Mouse (Mus musculus): ENCODE data around the gene Lmntd1. TPM values are rescaled to one million over a fixed set of nuclear protein-coding genes. Genes with fewer than 3 reads are reported as not detected.

Lmntd1 gene
- 0.91 TPM for polyA plus RNA-seq (2014; fragmentation: Illumina TruSeq; extraction: RNeasy Lipid Tissue Mini Kit (QIAGEN cat#74804))

DNA sequence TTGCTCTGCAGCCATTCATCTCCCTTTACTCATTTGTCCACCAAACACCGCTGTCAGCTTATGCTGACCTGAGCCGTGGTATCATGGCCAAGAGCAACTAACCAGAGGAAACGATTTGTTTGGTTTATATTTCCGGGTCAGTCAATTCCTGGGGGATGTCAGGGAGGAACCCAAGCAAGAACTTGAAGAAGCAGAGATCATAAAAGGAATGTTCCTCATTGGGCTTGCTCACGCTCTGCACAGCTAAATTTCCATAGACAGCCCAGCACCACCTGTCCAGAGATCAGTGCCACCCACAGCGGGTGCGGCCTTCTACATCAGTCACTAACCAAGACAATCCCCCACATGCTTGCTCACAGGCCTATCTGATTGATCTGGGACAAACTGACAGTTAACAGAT lies at the start of gene Lmntd1:
TSS of gene Lmntd1 (minus strand) at position 101 of the 400 bp plus-strand sequence.

GRCm38 (mm10) chr6:145615666-145616210 lies 1.6 kb upstream of the Lmntd1 start, which contains the start of gene Tuba3b:
Gene Tuba3b, plus strand, starts transcription at chr6:145615757.

Other genes starting within 250 kb of the Lmntd1 start
- not detected for gene Tuba3b, start 1.4 kb upstream of the Lmntd1 start, polyA plus RNA-seq (2014; fragmentation: Illumina TruSeq; extraction: RNeasy Lipid Tissue Mini Kit (QIAGEN cat#74804))
- 34.0 TPM for gene Rassf8, start 132.4 kb upstream of the Lmntd1 start, polyA plus RNA-seq (2014; fragmentation: Illumina TruSeq; extraction: RNeasy Lipid Tissue Mini Kit (QIAGEN cat#74804))